Mouse (Mus musculus) testis, adult 10 weeks (tissue): ENCODE results near the gene Aaed1. TPM values are rescaled to one million over a fixed set of nuclear protein-coding genes. Genes with fewer than 3 reads are reported as not detected.

Experiments used
- polyA plus RNA-seq: library from polyadenylated mRNA; stranded (reverse); fragments of 350-450 nt; fragmentation: Illumina TruSeq; extraction: RNeasy Lipid Tissue Mini Kit (QIAGEN cat#74804); gene quantifications from one replicate; pipeline ENCODE4 v1.2.3, GENCODE M21; 2014; ENCODE audit warnings: low read depth, low replicate concordance

The Aaed1 gene
- polyA plus RNA-seq: 17.1 TPM

DNA sequence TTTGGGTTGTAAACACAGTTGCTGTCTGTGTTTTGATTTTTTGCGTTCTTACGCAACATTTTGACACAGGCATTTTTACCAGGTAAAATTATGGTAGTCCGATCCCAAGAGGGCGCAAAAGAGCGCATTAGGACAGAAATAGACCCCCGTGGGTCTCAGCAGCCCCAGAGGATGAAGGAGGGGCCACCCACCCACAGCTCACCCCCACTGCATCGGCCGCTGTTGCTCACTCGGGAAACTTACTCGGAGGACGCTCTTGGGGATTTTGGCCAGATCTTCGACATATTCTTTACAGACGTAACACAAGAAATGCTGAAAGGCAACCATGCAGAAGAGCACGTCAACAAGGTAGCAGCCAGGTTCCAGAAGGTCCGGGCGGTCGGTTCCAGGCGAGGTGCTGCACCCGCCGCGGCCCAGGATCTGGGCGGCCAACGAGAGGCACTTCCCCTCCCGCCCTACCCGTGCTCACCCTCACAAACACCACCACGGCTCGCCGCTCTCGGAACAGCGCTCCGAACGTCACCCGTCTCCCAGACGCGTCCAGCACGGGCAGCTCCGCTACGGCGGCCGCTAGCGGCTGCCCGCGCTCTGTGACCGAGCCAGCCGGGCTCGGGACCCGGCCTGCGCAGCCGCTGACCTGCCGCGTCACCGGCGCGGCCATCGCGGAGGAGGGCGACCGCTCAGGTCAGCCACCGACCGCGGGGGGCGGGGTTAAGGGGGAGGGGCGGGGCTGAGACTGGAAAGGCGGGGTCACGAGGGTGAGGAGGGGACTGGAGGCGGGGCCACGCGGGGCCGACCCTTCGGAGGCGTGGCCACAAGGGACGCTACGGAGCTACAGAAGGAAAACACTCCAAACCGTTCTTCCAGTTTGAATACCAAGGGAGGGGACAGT lies at the start of gene Aaed1:
Gene Aaed1, minus strand, starts transcription at position 687 of the 892 bp plus-strand sequence.

GRCm38 (mm10) chr13:64274879-64275753 lies 37.4 kb downstream of the Aaed1 start, which contains the start of gene Cdc14b:
Gene Cdc14b, minus strand, starts transcription at chr13:64275290.

Other genes starting within 250 kb of the Aaed1 start
- gene Hsd17b3, start 223.5 kb downstream of the Aaed1 start, polyA plus RNA-seq: 93.2 TPM
- 1.4 TPM for gene Slc35d2, start 183.3 kb downstream of the Aaed1 start, polyA plus RNA-seq
- 83.7 TPM for gene Zfp367, start 159.5 kb downstream of the Aaed1 start, polyA plus RNA-seq
- gene Habp4, start 150.9 kb downstream of the Aaed1 start, polyA plus RNA-seq: 85.9 TPM
- gene Cdc14b, start 37.4 kb downstream of the Aaed1 start, polyA plus RNA-seq: 186 TPM
- gene Ctsl, start 58.2 kb upstream of the Aaed1 start, polyA plus RNA-seq: 391 TPM
- 2.4 TPM for gene Cdk20, start 119.6 kb upstream of the Aaed1 start, polyA plus RNA-seq
- not detected for gene Fam240b, start 185.1 kb upstream of the Aaed1 start, polyA plus RNA-seq